Mouse (Mus musculus) bone marrow, adult 2 months (tissue): ENCODE data around the gene Brsk2.

Experiments used
- CTCF ChIP-seq: fragments of 200-500 bp; IDR thresholded peaks from 2 replicates; pipeline ENCODE4 v1.5.1; 2011; ENCODE audit warnings: low read length, control low read depth; ENCODE audit not compliant: control insufficient read depth, insufficient read depth
- POLR2A ChIP-seq: fragments of 200-500 bp; IDR thresholded peaks from 2 replicates; pipeline ENCODE4 v1.6.1; 2011; ENCODE audit warnings: low read depth, mild to moderate bottlenecking, control low read depth, low read length, borderline replicate concordance; ENCODE audit not compliant: control insufficient read depth

GRCm38 (mm10) chr7:141950104-141951013, 808 bp downstream of the Brsk2 start:
- no peak for TF ChIP-seq CTCF
- TF ChIP-seq POLR2A, result no peak
